Mouse (Mus musculus): ENCODE results near the gene Slc8b1. TPM values are rescaled to one million over a fixed set of nuclear protein-coding genes. Genes with fewer than 3 reads are reported as not detected.

Slc8b1 gene
- polyA plus RNA-seq, 1 experiment from 2014 or later = 4.9 TPM

- Histone ChIP-seq H3K4me3 (ENCODE audit: low read depth, low read length) (no peak overlapping the region), H3K9ac (ENCODE audit: low read length) (0 out of 2 replicates have a peak overlapping the region, but pooled peaks have one; percentile 13), H3K4me1 (replicated peaks; ENCODE audit: control insufficient read depth, insufficient read depth) (no peaks in the 10 kb centered on the region), H3K4me2 (replicated peaks; ENCODE audit: low read depth) (no peak overlapping the region), H3K27ac (replicated peaks) (no peak overlapping the region), H3K9me3 (ENCODE audit: control insufficient read depth, low read length) (no peaks in the 10 kb centered on the region), H3K36me3 (ENCODE audit: control insufficient read depth, insufficient read depth, low read length) (peaks cover 17% of the 10 kb centered on the region), H3K27me3 (ENCODE audit: control insufficient read depth, insufficient read depth, low read length) (no peaks in the 10 kb centered on the region)
- ATAC-seq (ENCODE audit: low FRiP score, low TSS enrichment) (no peak), DNase-seq (ENCODE audit: low spot score) (no peak)
- TF ChIP-seq CTCF (IDR thresholded peaks at IDR 0.05; ENCODE audit: low read depth) = no peak
- TF ChIP-seq EP300 (optimal IDR thresholded peaks at IDR 0.05) = no peak
- WGBS = 74% methylated on average over 8 of the region's 8 CpGs
These were observed 20.2 kb upstream of the Slc8b1 start for GRCm38 (mm10) chr5:120490679-120491192.

- ATAC-seq (ENCODE audit: low FRiP score, low TSS enrichment) (no peak), DNase-seq (ENCODE audit: low spot score) (no peak)
- WGBS = 70% methylated on average over 11 of the region's 11 CpGs
- no peaks in the 10 kb centered on the region for H3K9me3 ChIP-seq (ENCODE audit: control insufficient read depth, low read length)
- no peaks in the 10 kb centered on the region for H3K27me3 ChIP-seq (ENCODE audit: control insufficient read depth, insufficient read depth, low read length)
- H3K27ac ChIP-seq (replicated peaks) = no peak overlapping the region
- H3K36me3 ChIP-seq (ENCODE audit: control insufficient read depth, insufficient read depth, low read length) = peaks cover 5% of the 10 kb centered on the region
- no peak overlapping the region for H3K4me3 ChIP-seq (ENCODE audit: low read depth, low read length)
- H3K4me2 ChIP-seq (replicated peaks; ENCODE audit: low read depth) = no peak overlapping the region
- H3K9ac ChIP-seq (ENCODE audit: low read length) = no peak overlapping the region
- no peak for TF ChIP-seq EP300 (optimal IDR thresholded peaks at IDR 0.05)
- peak; percentile 68 for TF ChIP-seq CTCF (IDR thresholded peaks at IDR 0.05; ENCODE audit: low read depth)
- H3K4me1 ChIP-seq (replicated peaks; ENCODE audit: control insufficient read depth, insufficient read depth) = no peaks in the 10 kb centered on the region
These were observed 18.5 kb upstream of the Slc8b1 start for GRCm38 (mm10) chr5:120492437-120492836.

GRCm38 (mm10) chr5:120493440-120493839 is 17.5 kb upstream of the Slc8b1 start:
- Histone ChIP-seq H3K27me3 (ENCODE audit: control insufficient read depth, insufficient read depth, low read length) (no peaks in the 10 kb centered on the region), H3K36me3 (ENCODE audit: control insufficient read depth, insufficient read depth, low read length) (0 out of 2 replicates have a peak, but pooled peaks cover 3% of the 10 kb centered on the region), H3K9ac (ENCODE audit: low read length) (no peak overlapping the region), H3K4me2 (replicated peaks; ENCODE audit: low read depth) (no peak overlapping the region), H3K9me3 (ENCODE audit: control insufficient read depth, low read length) (no peaks in the 10 kb centered on the region), H3K27ac (replicated peaks) (no peak overlapping the region), H3K4me1 (replicated peaks; ENCODE audit: control insufficient read depth, insufficient read depth) (no peaks in the 10 kb centered on the region), H3K4me3 (ENCODE audit: low read depth, low read length) (no peak overlapping the region)
- TF ChIP-seq CTCF (IDR thresholded peaks at IDR 0.05; ENCODE audit: low read depth) = no peak
- TF ChIP-seq EP300 (optimal IDR thresholded peaks at IDR 0.05) = no peak
- WGBS = 87% methylated on average over 5 of the region's 6 CpGs
- DNase-seq (ENCODE audit: low spot score) = no peak
- no peak for ATAC-seq (ENCODE audit: low FRiP score, low TSS enrichment)

- TF ChIP-seq EP300 (optimal IDR thresholded peaks at IDR 0.05) (no peak), CTCF (IDR thresholded peaks at IDR 0.05; ENCODE audit: low read depth) (no peak)
- DNase-seq (ENCODE audit: low spot score) = no peak
- no peaks in the 10 kb centered on the region for H3K4me1 ChIP-seq (replicated peaks; ENCODE audit: control insufficient read depth, insufficient read depth)
These were observed 17.0 kb upstream of the Slc8b1 start for GRCm38 (mm10) chr5:120493873-120494395.

GRCm38 (mm10) chr5:120495064-120495702 is 15.8 kb upstream of the Slc8b1 start:
- peak overlapping the region; percentile 8; the same call in 1 of the 2 replicates for H3K9ac ChIP-seq (ENCODE audit: low read length)

More at GRCm38 (mm10) chr5:120493873-120494395, 17.0 kb upstream of the Slc8b1 start:
- Histone ChIP-seq H3K36me3 (ENCODE audit: control insufficient read depth, insufficient read depth, low read length) (0 out of 2 replicates have a peak, but pooled peaks cover 3% of the 10 kb centered on the region), H3K4me3 (ENCODE audit: low read depth, low read length) (no peak overlapping the region), H3K27ac (replicated peaks) (no peak overlapping the region), H3K4me2 (replicated peaks; ENCODE audit: low read depth) (no peak overlapping the region), H3K9ac (ENCODE audit: low read length) (no peak overlapping the region), H3K9me3 (ENCODE audit: control insufficient read depth, low read length) (no peaks in the 10 kb centered on the region), H3K27me3 (ENCODE audit: control insufficient read depth, insufficient read depth, low read length) (no peaks in the 10 kb centered on the region)
- WGBS = 95% methylated on average over 9 of the region's 9 CpGs
- no peak for ATAC-seq (ENCODE audit: low FRiP score, low TSS enrichment)

GRCm38 (mm10) chr5:120495703-120496226 is 15.2 kb upstream of the Slc8b1 start:
- ATAC-seq (ENCODE audit: low FRiP score, low TSS enrichment) = no peak
- Histone ChIP-seq H3K9me3 (ENCODE audit: control insufficient read depth, low read length) (no peaks in the 10 kb centered on the region), H3K27me3 (ENCODE audit: control insufficient read depth, insufficient read depth, low read length) (no peaks in the 10 kb centered on the region), H3K4me3 (ENCODE audit: low read depth, low read length) (no peak overlapping the region), H3K27ac (replicated peaks) (no peak overlapping the region), H3K4me2 (replicated peaks; ENCODE audit: low read depth) (no peak overlapping the region), H3K9ac (ENCODE audit: low read length) (no peak overlapping the region), H3K36me3 (ENCODE audit: control insufficient read depth, insufficient read depth, low read length) (0 out of 2 replicates have a peak, but pooled peaks cover 3% of the 10 kb centered on the region), H3K4me1 (replicated peaks; ENCODE audit: control insufficient read depth, insufficient read depth) (no peaks in the 10 kb centered on the region)
- no peak for TF ChIP-seq CTCF (IDR thresholded peaks at IDR 0.05; ENCODE audit: low read depth)
- no peak for TF ChIP-seq EP300 (optimal IDR thresholded peaks at IDR 0.05)
- 86% methylated on average over 13 of the region's 13 CpGs for WGBS
- no peak for DNase-seq (ENCODE audit: low spot score)

More at GRCm38 (mm10) chr5:120495064-120495702, 15.8 kb upstream of the Slc8b1 start:
- Histone ChIP-seq H3K9me3 (ENCODE audit: control insufficient read depth, low read length) (no peaks in the 10 kb centered on the region), H3K4me2 (replicated peaks; ENCODE audit: low read depth) (no peak overlapping the region), H3K4me3 (ENCODE audit: low read depth, low read length) (no peak overlapping the region), H3K4me1 (replicated peaks; ENCODE audit: control insufficient read depth, insufficient read depth) (no peaks in the 10 kb centered on the region), H3K36me3 (ENCODE audit: control insufficient read depth, insufficient read depth, low read length) (0 out of 2 replicates have a peak, but pooled peaks cover 3% of the 10 kb centered on the region), H3K27me3 (ENCODE audit: control insufficient read depth, insufficient read depth, low read length) (no peaks in the 10 kb centered on the region), H3K27ac (replicated peaks) (no peak overlapping the region)
- TF ChIP-seq CTCF (IDR thresholded peaks at IDR 0.05; ENCODE audit: low read depth) (no peak), EP300 (optimal IDR thresholded peaks at IDR 0.05) (no peak)
- 74% methylated on average over 10 of the region's 10 CpGs for WGBS
- DNase-seq (ENCODE audit: low spot score) = no peak
- no peak for ATAC-seq (ENCODE audit: low FRiP score, low TSS enrichment)

All from stomach, postnatal 0 days (tissue).